Mouse (Mus musculus) fat pad, adult 2 months (tissue): Measurements from ENCODE around the gene 1700020L24Rik.

Experiments
- DNase-seq: peaks from one replicate; pipeline ENCODE4 v3.0.0-alpha.2; 2011; ENCODE audit warnings: low read depth, low spot score; ENCODE audit errors: extremely low read depth

Gene 1700020L24Rik

DNA sequence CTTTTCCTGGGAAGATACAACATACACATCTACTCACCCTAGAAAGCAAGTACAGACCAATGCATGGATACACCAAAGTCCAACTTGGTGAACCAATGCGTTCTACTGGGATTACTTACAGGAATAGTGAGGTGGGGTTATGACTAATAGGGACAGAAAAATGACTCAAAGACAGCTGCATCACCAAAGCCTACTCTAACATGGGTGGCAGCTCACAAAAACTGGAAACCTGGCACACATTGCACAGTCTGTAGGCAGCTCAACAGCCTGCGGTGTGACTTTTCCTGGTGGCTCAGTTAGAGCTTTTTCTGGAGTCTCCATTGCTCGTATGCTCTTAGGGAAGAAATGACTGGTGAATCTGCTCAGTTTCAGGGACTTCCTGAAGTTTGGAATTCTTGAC, 31.3 kb downstream of the 1700020L24Rik start:
- DNase-seq: no peak

DNA sequence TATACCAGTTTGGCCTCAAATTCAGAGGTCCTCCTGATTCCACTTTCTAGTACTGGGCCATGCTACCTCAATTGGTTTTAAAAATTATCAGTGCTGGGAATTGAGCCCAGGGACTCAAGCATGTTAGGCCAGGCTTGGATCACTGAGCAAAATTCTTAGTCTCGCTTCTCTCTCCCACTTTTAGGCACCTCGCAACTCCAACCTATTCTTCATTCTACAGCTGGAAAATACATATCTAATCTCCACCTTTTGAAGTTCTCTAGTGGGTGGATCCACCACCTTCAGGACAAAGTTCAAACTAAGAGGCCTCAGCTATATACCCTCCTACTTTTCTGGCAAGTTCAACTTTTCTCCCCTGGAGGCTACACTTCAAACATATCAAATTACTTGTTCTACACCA, 34.3 kb downstream of the 1700020L24Rik start:
- no peak for DNase-seq

DNA sequence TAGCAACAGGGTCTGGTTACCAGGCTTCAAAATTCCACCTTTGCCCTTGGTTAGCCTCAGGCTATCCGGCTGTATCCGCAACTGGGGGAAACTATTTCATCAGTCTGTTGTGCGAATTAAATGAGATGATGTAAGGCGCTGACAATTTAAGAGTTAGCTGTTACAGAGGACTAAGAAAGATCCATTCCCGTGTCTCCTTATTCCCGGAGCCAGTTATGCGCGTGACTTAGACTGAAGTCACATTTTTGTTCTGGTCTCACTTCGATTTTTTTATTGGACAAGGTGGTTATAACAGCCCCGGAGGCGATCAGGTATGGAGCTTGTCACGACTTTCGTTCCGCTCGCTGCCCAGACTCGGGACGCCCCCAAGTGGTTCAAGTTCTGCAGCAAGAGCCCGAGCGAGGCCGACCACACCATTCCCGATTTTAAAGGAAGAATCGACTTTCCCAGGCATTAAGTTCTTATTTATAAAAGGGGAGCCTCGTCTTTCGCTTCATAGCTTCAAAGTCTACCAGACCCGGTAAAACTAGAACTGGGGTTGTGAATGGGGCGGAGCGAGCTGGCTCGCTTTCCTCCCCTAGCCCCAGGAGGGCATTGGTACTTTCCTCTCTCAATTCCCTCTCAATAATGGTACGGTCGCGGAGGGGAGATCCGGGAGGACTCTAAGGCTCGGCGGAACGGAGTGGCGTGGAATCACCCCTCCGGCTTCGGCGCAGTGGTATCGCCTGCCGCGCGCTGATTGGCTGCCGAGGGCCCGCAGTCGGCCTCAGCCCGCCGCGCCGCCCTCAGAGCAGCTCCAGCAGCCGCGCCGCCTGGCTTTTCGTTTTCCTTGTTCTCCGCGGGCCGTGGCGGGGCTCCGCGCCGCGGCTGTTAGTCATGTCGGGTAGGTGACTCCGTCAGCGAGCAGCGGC, 35.1 kb downstream of the 1700020L24Rik start, which contains the start of gene Taf15:
Gene Taf15 (plus strand): TSS at position 763 of the 911 bp plus-strand sequence.
- peak; percentile 79 for DNase-seq

DNA sequence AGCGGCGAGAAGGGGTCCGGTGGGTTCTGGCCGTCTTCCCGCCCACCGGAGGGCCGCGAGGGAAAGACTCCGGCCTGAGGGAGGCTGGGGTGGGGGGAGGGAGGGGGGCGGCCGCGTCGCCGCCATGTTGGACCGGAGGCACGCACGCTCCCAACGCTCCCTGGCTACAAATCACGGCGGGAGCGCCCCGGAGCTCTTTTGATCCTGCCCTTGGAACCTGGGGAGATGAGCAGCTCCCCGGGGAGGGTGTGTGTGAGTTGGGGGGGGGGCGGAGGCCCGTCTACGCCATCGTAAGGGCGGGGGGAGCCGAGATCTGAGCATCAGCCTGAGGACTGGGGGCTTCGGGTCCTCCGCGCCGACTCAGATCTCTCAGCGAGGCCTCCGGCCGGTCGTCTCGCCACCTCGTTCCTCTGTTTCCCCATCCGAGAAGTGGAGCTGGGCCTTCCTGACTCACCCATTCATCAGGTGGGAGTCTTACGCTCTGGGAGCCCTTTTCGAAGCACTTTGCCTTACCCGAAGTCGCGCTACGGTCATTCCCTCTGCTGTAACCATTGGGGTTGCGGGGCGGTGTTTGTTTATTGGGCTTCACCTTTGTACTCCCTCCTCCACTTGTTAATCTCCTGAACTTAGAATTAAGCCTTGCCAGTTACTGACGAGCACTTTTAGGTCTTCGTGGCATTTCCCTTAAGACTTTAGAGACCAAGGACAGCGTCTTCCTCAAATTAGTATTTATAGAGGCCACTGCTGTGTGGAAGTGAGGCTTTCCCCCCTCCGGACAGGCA, 35.9 kb downstream of the 1700020L24Rik start:
- no peak for DNase-seq
